Mouse (Mus musculus) common myeloid progenitor, adult 5-6 weeks (primary cell): ENCODE measurements around the gene Ccdc57. TPM values are rescaled to one million over a fixed set of nuclear protein-coding genes. Genes with fewer than 3 reads are reported as not detected.
"Not testable (repeated sequence)": the region's sequence is repeated elsewhere in the genome, so short reads cannot be mapped to it uniquely, and the experiment has no call there.

Experiments
- ATAC-seq: replicated peaks from 2 replicates; pipeline ENCODE4 v1.8.0; 2016; ENCODE audit warnings: low read depth, mild to moderate bottlenecking, moderate TSS enrichment, inconsistent platforms; ENCODE audit not compliant: poor library complexity, severe bottlenecking
- total RNA-seq: library from RNA; stranded (forward); fragments of 200-1000, 187-1606 nt; gene quantifications from 2 replicates; pipeline ENCODE4 v1.2.3, GENCODE M21; 2017

The Ccdc57 gene
- total RNA-seq, 1 experiment from 2014 or later = 9.7 TPM

DNA sequence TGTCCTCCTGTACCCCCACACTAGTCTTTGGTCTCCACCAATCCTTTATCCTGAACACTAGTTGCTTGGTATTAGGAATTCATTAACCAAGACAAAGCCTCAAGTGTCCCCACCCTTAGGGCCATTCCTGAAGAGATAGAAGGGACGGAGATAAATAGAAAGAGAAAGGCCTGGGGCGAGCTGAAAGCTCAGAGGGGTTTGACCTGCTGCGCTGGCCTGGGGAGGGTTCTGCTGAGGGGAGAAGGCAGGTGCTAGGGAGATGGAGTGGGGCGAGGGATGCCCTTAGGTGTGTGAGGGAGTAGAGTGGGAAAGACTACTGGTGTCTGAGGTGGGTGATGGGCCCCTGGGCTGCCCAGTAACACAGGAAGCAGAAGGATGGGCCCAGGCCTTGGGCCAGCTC lies 78.9 kb downstream of the Ccdc57 start:
- ATAC-seq = no peak

DNA sequence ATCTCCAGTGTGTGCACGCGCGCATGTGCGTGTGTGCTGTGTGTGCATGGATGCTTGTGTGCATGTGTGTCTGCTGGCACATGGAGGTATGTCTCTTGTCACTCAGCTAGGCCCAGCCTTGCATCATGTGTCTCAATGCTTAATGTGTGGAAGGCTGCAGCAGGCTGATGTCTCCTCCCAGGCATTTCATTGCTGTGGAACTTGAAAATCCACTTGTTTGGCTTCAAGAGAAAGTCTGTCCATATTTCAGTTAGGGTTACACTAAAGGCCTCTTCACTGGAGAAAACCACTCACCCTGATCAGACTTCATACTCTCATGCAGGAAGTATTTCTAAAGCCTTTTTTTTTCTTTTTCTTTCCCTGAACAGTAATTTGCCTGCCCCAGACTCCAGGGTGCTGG lies 79.5 kb downstream of the Ccdc57 start:
- ATAC-seq = no peak

GRCm38 (mm10) chr11:120852083-120852935 lies 80.4 kb downstream of the Ccdc57 start:
- no peak for ATAC-seq

DNA sequence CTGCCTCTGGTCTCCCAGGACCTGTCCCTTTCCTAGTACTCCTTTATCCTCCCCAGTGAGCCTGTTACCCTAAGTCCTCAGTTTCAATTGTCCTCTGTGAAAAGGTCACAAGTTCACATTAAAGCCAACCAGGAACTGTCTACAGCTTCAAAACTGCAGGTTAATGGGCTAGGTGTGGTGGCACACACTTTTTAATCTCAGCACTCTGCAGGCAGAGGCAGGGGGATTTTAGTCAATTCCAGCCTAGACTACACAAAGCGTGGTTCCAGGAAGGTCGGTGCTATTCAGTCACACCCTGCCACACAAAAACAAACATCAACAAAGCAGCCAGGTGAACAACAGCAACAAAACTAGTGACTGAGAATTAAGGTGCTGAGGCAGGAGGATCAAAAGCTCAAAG lies 81.1 kb downstream of the Ccdc57 start:
- no peak for ATAC-seq

GRCm38 (mm10) chr11:120851132-120851531 lies 81.5 kb downstream of the Ccdc57 start:
- no peak for ATAC-seq

GRCm38 (mm10) chr11:120850331-120851030 lies 82.2 kb downstream of the Ccdc57 start:
- peak; percentile 69 for ATAC-seq

DNA sequence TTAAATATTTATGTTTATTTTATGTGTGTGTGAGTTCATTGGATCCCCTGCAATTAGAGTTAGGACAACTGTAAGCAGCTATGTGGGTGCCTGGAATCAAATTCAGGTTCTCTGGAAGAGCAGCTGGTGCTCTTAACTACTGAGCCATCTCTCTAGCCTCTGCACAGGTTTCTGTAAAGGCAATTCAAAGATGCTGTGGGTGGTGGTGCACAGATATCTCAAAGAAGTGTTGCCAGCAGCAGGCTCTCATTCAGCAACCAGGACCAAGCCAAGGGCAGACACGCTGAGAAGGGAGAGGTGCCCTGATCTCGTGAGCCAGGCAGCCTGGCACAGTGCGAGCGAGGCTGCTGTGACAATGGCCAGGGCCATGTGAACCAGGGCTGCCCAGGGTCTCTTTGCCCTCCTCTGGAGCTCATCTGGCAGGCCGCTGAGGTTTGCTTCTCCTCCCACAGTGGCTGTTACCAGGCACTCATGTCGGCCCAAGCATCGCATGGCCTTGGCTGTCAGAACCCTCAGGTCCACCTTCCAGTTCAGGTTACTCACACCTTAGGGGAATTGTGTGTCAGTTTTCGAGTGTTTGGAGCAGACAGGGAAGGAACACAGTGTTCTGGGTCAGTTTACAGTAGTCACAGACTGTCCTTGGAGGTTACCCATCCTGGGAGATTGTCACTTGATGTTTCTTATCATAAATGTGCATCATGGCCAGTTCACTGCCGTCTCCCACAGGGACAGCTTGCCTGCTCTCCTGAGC lies 85.8 kb downstream of the Ccdc57 start:
- ATAC-seq = no peak

- no peak for ATAC-seq
These were observed 88.3 kb downstream of the Ccdc57 start for GRCm38 (mm10) chr11:120844329-120844728.

DNA sequence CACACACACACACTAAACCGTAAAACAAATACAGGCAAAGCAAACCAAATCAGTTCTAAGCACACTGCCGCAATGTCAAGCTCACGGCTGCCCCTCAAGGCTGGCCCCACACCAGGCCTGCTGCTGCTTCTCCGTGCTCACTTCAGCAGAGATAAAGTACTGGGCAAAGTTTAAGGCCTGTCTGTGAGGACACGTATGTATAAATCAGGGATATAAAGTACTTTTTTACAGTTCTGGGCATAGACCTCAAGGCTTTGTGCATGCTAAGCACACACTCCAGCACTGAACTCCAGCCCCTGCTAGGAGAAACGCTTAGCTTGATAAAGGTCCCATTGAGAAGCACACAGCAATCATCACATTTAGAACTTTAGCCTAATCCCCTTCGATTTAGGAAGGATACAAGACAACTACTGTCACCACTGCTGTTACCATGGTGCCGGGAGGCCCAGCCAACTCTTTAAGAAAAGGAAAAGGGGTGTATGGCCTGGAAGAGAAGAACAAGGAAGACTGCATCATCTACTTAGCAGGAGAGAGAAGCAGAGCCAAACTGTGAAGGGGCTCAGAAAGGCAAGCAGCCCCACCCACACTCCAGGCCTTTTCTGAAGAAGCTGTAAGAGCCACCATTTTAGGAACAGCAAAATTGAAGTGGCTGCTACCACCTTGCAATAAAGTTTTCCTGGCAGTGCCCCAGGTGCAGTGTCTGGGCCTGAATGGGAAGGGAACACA lies 99.0 kb downstream of the Ccdc57 start:
- ATAC-seq = no peak

DNA sequence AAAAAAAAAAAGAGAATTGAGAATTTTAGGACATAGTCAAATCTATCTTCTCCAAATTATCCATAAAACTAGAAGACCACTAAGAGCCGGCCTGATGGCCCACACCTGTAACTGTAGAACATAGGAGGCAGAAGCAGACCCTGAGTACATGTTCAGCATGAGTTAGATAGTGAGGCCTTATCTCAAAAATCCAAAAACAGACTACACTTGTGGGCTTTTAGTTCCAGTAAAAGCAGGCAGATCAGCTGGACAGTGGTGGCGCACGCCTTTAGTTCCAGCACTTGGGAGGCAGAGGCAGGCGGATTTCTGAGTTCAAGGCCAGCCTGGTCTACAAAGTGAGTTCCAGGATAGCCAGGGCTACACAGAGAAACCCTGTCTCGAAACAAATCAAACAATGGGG lies 99.7 kb downstream of the Ccdc57 start:
- ATAC-seq = not testable (repeated sequence)

- ATAC-seq = no peak
These were observed 100.8 kb downstream of the Ccdc57 start for GRCm38 (mm10) chr11:120831659-120832440.

- ATAC-seq = no peak
These were observed 102.0 kb downstream of the Ccdc57 start for GRCm38 (mm10) chr11:120830686-120831085.

GRCm38 (mm10) chr11:120829757-120830532 lies 102.7 kb downstream of the Ccdc57 start:
- ATAC-seq = no peak

GRCm38 (mm10) chr11:120828416-120828815 lies 104.3 kb downstream of the Ccdc57 start:
- ATAC-seq = no peak

- no peak for ATAC-seq
These were observed 106.4 kb downstream of the Ccdc57 start for GRCm38 (mm10) chr11:120826016-120826953.

DNA sequence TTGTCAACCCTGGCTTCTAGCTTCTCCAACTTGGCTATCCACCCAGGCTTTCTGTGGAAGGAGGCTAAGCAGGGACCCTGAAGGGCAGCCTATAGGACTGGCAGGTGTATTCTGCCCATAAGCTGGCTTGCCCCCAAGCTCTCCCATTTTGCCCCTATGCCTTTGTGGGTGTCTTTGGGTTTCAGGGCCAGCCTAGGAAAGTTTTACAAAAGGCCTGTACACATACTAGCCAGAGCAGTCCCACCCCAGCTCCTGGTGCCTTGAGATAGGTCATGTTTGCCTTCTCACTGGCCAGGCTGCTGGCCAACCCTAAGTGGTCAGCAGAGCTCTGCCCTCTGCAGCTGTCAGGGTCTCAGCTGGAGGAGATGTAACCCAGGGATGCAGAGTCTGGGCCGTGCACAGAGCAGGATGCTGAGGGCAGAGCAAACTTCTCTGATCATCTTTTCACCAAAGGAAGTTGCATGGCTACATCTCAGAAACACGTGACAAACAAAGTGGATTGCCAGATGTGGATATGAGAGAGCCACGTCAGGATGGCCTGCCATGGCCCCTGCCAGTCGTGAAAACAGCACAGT lies 107.3 kb downstream of the Ccdc57 start:
- ATAC-seq = no peak

DNA sequence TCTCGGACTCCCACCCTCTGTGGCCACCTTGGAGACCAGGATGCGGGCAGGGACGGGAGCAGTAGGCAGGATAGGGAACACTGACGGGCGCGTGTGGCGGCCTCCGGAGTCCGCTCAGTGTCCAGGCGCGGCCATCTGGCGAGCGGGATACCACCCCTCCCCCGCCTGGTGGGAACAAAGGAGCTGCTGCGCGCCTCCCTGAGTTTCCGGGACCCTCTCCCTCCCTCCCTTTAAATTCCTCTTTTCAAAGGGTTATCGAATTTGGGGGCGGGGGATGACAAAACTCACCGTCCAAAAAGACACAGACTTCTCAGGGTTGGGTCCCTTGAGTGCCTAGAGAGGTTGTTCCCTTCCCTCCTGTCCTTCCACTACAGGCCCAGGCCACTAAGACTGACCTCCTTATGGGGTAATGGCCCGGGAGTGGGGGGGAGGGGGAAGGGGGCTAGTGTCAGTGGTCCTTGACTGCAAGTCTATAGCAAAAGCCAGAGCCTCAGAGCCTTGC lies 107.8 kb downstream of the Ccdc57 start:
- ATAC-seq = peak; percentile 19; the same call in 1 of the 2 replicates
